Mouse (Mus musculus) MEL (cell line): ENCODE results near the gene Tspan17. TPM values are rescaled to one million over a fixed set of nuclear protein-coding genes. Genes with fewer than 3 reads are reported as not detected.

Source experiments
- DNase-seq: peaks from one replicate; pipeline ENCODE4 v3.0.0; 2011; ENCODE audit warnings: low read depth, low spot score
- H3K27ac ChIP-seq: 2 replicates; pipeline ENCODE4 v1.5.1; 2012; ENCODE audit warnings: low read depth, mild to moderate bottlenecking, control low read depth, low read length, moderate library complexity; ENCODE audit not compliant: control insufficient read depth
- H3K27me3 ChIP-seq, 2 experiments: fragments of 150-350 bp in 1 of 2; sonication (generic) in 1 of 2; 2 replicates each; pipeline ENCODE4 v1.6.1; 2012; ENCODE audit warnings: low read length in 2 of 2, mild to moderate bottlenecking in 2 of 2, improper control_type of control experiment in 1 of 2, moderate library complexity in 1 of 2; ENCODE audit not compliant: insufficient read depth in 2 of 2, control insufficient read depth in 1 of 2
- H3K36me3 ChIP-seq, 2 experiments: 2 replicates each; pipeline ENCODE4 v1.6.1; 2012 to 2014; ENCODE audit warnings: low read length in 2 of 2, improper control_type of control experiment in 1 of 2, inconsistent platforms in 1 of 2, mild to moderate bottlenecking in 1 of 2; ENCODE audit not compliant: insufficient read depth in 2 of 2, control insufficient read depth in 1 of 2
- H3K4me1 ChIP-seq, 2 experiments: fragments of 150-350 bp in 1 of 2; sonication (generic) in 1 of 2; 2 replicates each; pipeline ENCODE4 v1.6.1; 2012; ENCODE audit warnings: low read length in 2 of 2, improper control_type of control experiment in 1 of 2, mild to moderate bottlenecking in 1 of 2; ENCODE audit not compliant: insufficient read depth in 2 of 2, control insufficient read depth in 1 of 2
- H3K4me3 ChIP-seq, 2 experiments: fragments of 150-350 bp in 1 of 2; sonication (generic) in 1 of 2; 2 replicates each; pipeline ENCODE4 v1.5.1; 2012; ENCODE audit warnings: low read depth in 2 of 2, low read length in 2 of 2, mild to moderate bottlenecking in 2 of 2, moderate library complexity in 2 of 2, control low read depth in 1 of 2, improper control_type of control experiment in 1 of 2; ENCODE audit not compliant: control insufficient read depth in 1 of 2, insufficient read depth in 1 of 2
- H3K79me2 ChIP-seq: 2 replicates; pipeline ENCODE4 v1.6.1; 2012; ENCODE audit warnings: mild to moderate bottlenecking, low read length, moderate library complexity; ENCODE audit not compliant: control insufficient read depth, poor library complexity, insufficient read depth
- H3K9ac ChIP-seq: 2 replicates; pipeline ENCODE4 v1.6.1; 2012; ENCODE audit warnings: low read depth, mild to moderate bottlenecking, control low read depth, low read length, moderate library complexity; ENCODE audit not compliant: control insufficient read depth, poor library complexity, severe bottlenecking
- H3K9me3 ChIP-seq: fragments of 150-350 bp; sonication (generic); replicated peaks from 2 replicates; pipeline ENCODE4 v1.6.1; 2012; ENCODE audit warnings: mild to moderate bottlenecking, low read length, improper control_type of control experiment, moderate library complexity; ENCODE audit not compliant: insufficient read depth
- BHLHE40 ChIP-seq: IDR thresholded peaks from 2 replicates; pipeline ENCODE4 v1.6.1; 2012; ENCODE audit warnings: low read depth, mild to moderate bottlenecking, inconsistent platforms, low read length, improper control_type of control experiment, borderline replicate concordance
- CHD1 ChIP-seq: IDR thresholded peaks from 2 replicates; pipeline ENCODE4 v1.6.1; 2012; ENCODE audit warnings: low read depth, mild to moderate bottlenecking, inconsistent platforms, low read length, improper control_type of control experiment
- CHD2 ChIP-seq: IDR thresholded peaks from 2 replicates; pipeline ENCODE4 v1.6.1; 2011; ENCODE audit warnings: low read length, improper control_type of control experiment
- CTCF ChIP-seq, 3 experiments: IDR thresholded peaks in 2 of 3; conservative IDR thresholded peaks in 1 of 3; 2 replicates each; pipeline ENCODE4 v1.5.1; 2011 to 2012; ENCODE audit warnings: low read length in 3 of 3, low read depth in 2 of 3, mild to moderate bottlenecking in 2 of 3, improper control_type of control experiment in 1 of 3, inconsistent platforms in 1 of 3, mixed read lengths in 1 of 3, moderate library complexity in 1 of 3; ENCODE audit not compliant: control insufficient read depth in 1 of 3, insufficient read depth in 1 of 3, poor library complexity in 1 of 3, severe bottlenecking in 1 of 3
- E2F4 ChIP-seq: IDR thresholded peaks from 2 replicates; pipeline ENCODE4 v1.6.1; 2011; ENCODE audit warnings: low read depth, low read length, improper control_type of control experiment, borderline replicate concordance
- ETS1 ChIP-seq: IDR thresholded peaks from 2 replicates; pipeline ENCODE4 v1.6.1; 2012; ENCODE audit warnings: low read depth, mild to moderate bottlenecking, inconsistent platforms, low read length, improper control_type of control experiment, moderate library complexity
- GABPA ChIP-seq: IDR thresholded peaks from 2 replicates; pipeline ENCODE4 v1.6.1; 2012; ENCODE audit warnings: low read depth, mild to moderate bottlenecking, inconsistent platforms, low read length, improper control_type of control experiment, moderate library complexity
- JUND ChIP-seq: IDR thresholded peaks from 2 replicates; pipeline ENCODE4 v1.6.1; 2011; ENCODE audit warnings: low read depth, mild to moderate bottlenecking, improper control_type of control experiment, low read length
- KAT2A ChIP-seq: conservative IDR thresholded peaks from 2 replicates; pipeline ENCODE4 v1.6.1; 2012; ENCODE audit warnings: low read depth, low read length, improper control_type of control experiment, inconsistent platforms
- MAFK ChIP-seq: IDR thresholded peaks from 2 replicates; pipeline ENCODE4 v1.6.1; 2011; ENCODE audit warnings: low read depth, mild to moderate bottlenecking, low read length, improper control_type of control experiment, borderline replicate concordance
- MAZ ChIP-seq: IDR thresholded peaks from 2 replicates; pipeline ENCODE4 v1.6.1; 2012; ENCODE audit warnings: low read depth, mild to moderate bottlenecking, inconsistent platforms, low read length, improper control_type of control experiment
- MEF2A ChIP-seq: IDR thresholded peaks from 2 replicates; pipeline ENCODE4 v1.6.1; 2014; ENCODE audit warnings: low read depth, mild to moderate bottlenecking, inconsistent platforms, low read length, improper control_type of control experiment; ENCODE audit not compliant: poor library complexity, insufficient replicate concordance, severe bottlenecking; ENCODE audit errors: extremely low read depth
- MXI1 ChIP-seq: IDR thresholded peaks from 2 replicates; pipeline ENCODE4 v1.6.1; 2011; ENCODE audit warnings: mild to moderate bottlenecking, low read depth, low read length, improper control_type of control experiment
- MYC ChIP-seq: IDR thresholded peaks from 2 replicates; pipeline ENCODE4 v1.6.1; 2011; ENCODE audit warnings: low read depth, mild to moderate bottlenecking, low read length, improper control_type of control experiment, moderate library complexity
- NRF1 ChIP-seq: IDR thresholded peaks from 2 replicates; pipeline ENCODE4 v1.6.1; 2014; ENCODE audit warnings: low read depth, mild to moderate bottlenecking, inconsistent platforms, low read length, improper control_type of control experiment, moderate library complexity; ENCODE audit not compliant: poor library complexity, insufficient read depth, severe bottlenecking
- POLR2AphosphoS2 ChIP-seq: IDR thresholded peaks from 2 replicates; pipeline ENCODE4 v1.6.1; 2011; ENCODE audit warnings: low read length, improper control_type of control experiment
- POLR2AphosphoS5 ChIP-seq: IDR thresholded peaks from 2 replicates; pipeline ENCODE4 v1.6.1; 2012; ENCODE audit warnings: low read depth, borderline replicate concordance, mild to moderate bottlenecking, inconsistent platforms, low read length, moderate library complexity, mixed read lengths
- RAD21 ChIP-seq: IDR thresholded peaks from 2 replicates; pipeline ENCODE4 v1.6.1; 2011; ENCODE audit warnings: mild to moderate bottlenecking, low read depth, low read length, improper control_type of control experiment
- SMC3 ChIP-seq: IDR thresholded peaks from 2 replicates; pipeline ENCODE4 v1.6.1; 2011; ENCODE audit warnings: low read depth, low read length, improper control_type of control experiment
- TAL1 ChIP-seq: IDR thresholded peaks from 2 replicates; pipeline ENCODE4 v1.6.1; 2012; ENCODE audit warnings: mild to moderate bottlenecking, inconsistent platforms, low read length, moderate library complexity, mixed read lengths
- TCF12 ChIP-seq: IDR thresholded peaks from 2 replicates; pipeline ENCODE4 v1.6.1; 2014; ENCODE audit warnings: low read depth, mild to moderate bottlenecking, inconsistent platforms, low read length, improper control_type of control experiment, moderate library complexity
- UBTF ChIP-seq: IDR thresholded peaks from 2 replicates; pipeline ENCODE4 v1.6.1; 2012; ENCODE audit warnings: low read depth, mild to moderate bottlenecking, inconsistent platforms, low read length, improper control_type of control experiment, moderate library complexity, borderline replicate concordance; ENCODE audit not compliant: insufficient read depth
- USF1 ChIP-seq: IDR thresholded peaks from 2 replicates; pipeline ENCODE4 v1.6.1; 2014; ENCODE audit warnings: low read depth, mild to moderate bottlenecking, inconsistent platforms, low read length, improper control_type of control experiment, moderate library complexity
- USF2 ChIP-seq, 2 experiments: IDR thresholded peaks; 2 replicates each; pipeline ENCODE4 v1.6.1; 2011 to 2012; ENCODE audit warnings: improper control_type of control experiment in 2 of 2, low read length in 2 of 2, borderline replicate concordance in 1 of 2, inconsistent platforms in 1 of 2, low read depth in 1 of 2, mild to moderate bottlenecking in 1 of 2; ENCODE audit not compliant: insufficient read depth in 1 of 2
- ZMIZ1 ChIP-seq: IDR thresholded peaks from 2 replicates; pipeline ENCODE4 v1.6.1; 2012; ENCODE audit warnings: low read depth, mild to moderate bottlenecking, inconsistent platforms, low read length, improper control_type of control experiment, moderate library complexity
- ZNF384 ChIP-seq: IDR thresholded peaks from 2 replicates; pipeline ENCODE4 v1.6.1; 2012; ENCODE audit warnings: low read depth, mild to moderate bottlenecking, inconsistent platforms, low read length, improper control_type of control experiment
- polyA plus RNA-seq, 2 experiments: library from polyadenylated mRNA; stranded (reverse) in 1 of 2; unstranded in 1 of 2; fragments of >175 nt in 1 of 2; fragments of >200 nt in 1 of 2; gene quantifications; 2 replicates each; pipeline versions ENCODE4 v1.2.1 to v1.2.4; 2012; ENCODE audit warnings: low replicate concordance in 2 of 2, low read depth in 1 of 2; ENCODE audit not compliant: insufficient read length in 2 of 2, insufficient read depth in 1 of 2, missing spikeins in 1 of 2
- total RNA-seq: library from RNA; depleted of rRNA; stranded (reverse); fragments of 300-350 nt; gene quantifications from 2 replicates; pipeline ENCODE4 v1.2.3, GENCODE M21; 2012

The Tspan17 gene
- total and polyA plus RNA-seq, 3 experiments = 4.1 to 23.0 TPM; not detected in 1

DNA sequence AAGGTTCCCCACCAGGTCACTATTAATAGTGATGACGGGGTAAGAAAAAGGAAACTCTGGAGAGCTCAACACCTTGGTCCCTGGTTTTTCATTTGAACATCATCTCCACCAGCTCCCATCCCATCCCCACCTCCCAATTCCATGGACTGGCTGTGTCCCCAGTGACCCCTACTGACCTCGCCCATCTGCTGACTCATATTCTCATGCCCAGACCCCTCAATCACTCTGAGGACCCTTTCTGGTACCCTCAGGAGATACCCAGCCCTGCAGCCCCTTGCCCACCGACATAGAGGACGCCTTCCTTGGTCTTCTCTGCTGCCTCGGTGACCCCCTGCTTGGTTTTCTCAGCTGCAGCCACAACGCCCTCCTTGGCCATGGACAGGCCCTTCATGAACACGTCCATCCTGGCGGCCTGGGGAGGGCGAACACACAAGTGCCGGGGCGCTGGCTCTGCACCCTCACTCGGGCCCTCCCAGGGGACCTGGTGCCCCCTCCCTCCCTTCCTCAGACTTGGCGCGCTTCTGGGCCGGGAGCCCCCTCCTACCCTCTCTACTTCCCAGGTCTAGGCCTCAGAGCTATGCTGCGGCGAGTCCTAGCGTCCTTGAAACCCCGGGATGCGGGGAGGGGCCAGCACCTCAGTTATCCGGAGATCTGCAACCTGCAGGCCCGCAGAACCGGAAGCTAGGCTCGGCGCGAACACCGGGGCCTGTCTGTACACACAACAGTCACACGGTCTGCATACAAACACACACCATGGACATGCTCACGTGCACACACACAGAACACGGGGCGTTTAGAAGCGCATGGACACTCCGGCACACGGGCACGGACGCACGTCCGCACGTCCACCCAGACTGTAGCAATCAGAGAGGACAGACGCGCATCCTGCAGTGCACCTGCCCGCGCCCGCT, 23.6 kb upstream of the Tspan17 start:
- no peak for DNase-seq
- H3K36me3 ChIP-seq = no peaks in the 10 kb centered on the region
- H3K9me3 ChIP-seq = no peaks in the 10 kb centered on the region
- no peak overlapping the region for H3K27ac ChIP-seq
- no peaks in the 10 kb centered on the region for H3K27me3 ChIP-seq
- no peaks in the 10 kb centered on the region for H3K79me2 ChIP-seq
- H3K9ac ChIP-seq = no peak overlapping the region
- H3K4me1 ChIP-seq = no peaks in the 10 kb centered on the region
- no peak for TF ChIP-seq USF1
- no peak for TF ChIP-seq CHD2
- no peak for TF ChIP-seq BHLHE40
- no peak for TF ChIP-seq GABPA
- TF ChIP-seq POLR2AphosphoS5 = no peak
- TF ChIP-seq TAL1 = no peak
- TF ChIP-seq CHD1 = no peak
- no peak for TF ChIP-seq ETS1
- no peak for TF ChIP-seq CTCF (IDR thresholded peaks at IDR 0.05 in 2 of 3, conservative IDR thresholded peaks at IDR 0.05 in 1 of 3; ENCODE audit: control insufficient read depth in 1 of 3, insufficient read depth in 1 of 3, low read depth in 2 of 3, low read length in 3 of 3, poor library complexity in 1 of 3, severe bottlenecking in 1 of 3)
- no peak for TF ChIP-seq MEF2A
- no peak for TF ChIP-seq RAD21
- no peak for TF ChIP-seq UBTF
- no peak for TF ChIP-seq MXI1
- TF ChIP-seq MAFK = no peak
- no peak for TF ChIP-seq JUND
- TF ChIP-seq USF2 (IDR thresholded peaks at IDR 0.05; ENCODE audit: borderline replicate concordance in 1 of 2, insufficient read depth in 1 of 2, low read depth in 1 of 2, low read length in 2 of 2) = no peak
- no peak overlapping the region for H3K4me3 ChIP-seq

DNA sequence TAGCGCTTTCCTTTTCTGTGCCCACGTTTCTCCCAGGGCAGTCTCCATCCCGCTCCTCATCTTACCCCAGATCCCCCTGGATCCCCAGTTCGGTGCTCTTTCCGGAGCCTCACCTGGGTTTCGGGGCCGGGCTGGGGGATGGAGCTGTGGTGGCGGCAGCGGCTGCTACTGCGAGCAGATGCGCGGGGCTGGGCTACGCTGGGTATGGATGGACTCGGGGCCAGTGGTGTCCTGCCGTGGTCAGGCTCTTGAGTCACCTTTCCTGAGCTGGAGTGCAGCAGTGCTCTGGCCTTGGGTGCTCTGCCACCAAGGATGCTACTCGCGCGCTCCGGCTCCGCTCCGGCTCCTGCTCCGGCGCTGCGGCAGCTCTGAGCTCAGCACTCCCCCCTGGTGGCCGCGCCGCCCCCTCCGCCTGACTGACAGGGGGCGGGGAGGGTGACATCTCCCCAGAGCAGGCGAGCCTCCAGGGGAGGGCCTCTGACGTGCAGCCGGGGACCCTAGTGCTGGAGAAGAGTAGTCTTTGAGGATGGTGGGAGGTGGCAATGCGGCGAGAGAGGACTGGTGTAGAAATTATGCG, 22.9 kb upstream of the Tspan17 start, which contains the start of gene Sncb:
TSS of gene Sncb (minus strand) at position 404 of the 577 bp plus-strand sequence.
- no peaks in the 10 kb centered on the region for H3K9me3 ChIP-seq
- no peaks in the 10 kb centered on the region for H3K27me3 ChIP-seq
- no peak within 1 kb of the TSS for H3K27ac ChIP-seq
- H3K36me3 ChIP-seq = no peaks in the 10 kb centered on the region
- H3K9ac ChIP-seq = no peak within 1 kb of the TSS
- H3K79me2 ChIP-seq = no peaks in the 10 kb centered on the region
- no peak for DNase-seq
- no peaks in the 10 kb centered on the region for H3K4me1 ChIP-seq
- H3K4me3 ChIP-seq = no peak within 1 kb of the TSS
- TF ChIP-seq KAT2A (no peak), USF1 (no peak), NRF1 (no peak), TAL1 (no peak), ZMIZ1 (no peak), TCF12 (no peak), MAZ (no peak), ZNF384 (no peak), MEF2A (no peak), SMC3 (no peak), JUND (no peak), MYC (no peak), E2F4 (no peak), POLR2AphosphoS2 (no peak)
